Mouse (Mus musculus) neural tube, embryonic 14.5 days (tissue): ENCODE measurements around the gene Opa3. TPM values are rescaled to one million over a fixed set of nuclear protein-coding genes. Genes with fewer than 3 reads are reported as not detected.

Source experiments
- ATAC-seq: fragments of 200-750 bp; cut with Nextera tagmentation; 2 replicates; pipeline ENCODE4 v1.8.0; 2017; ENCODE audit warnings: low read depth, mild to moderate bottlenecking, moderate TSS enrichment, moderate library complexity
- H3K27ac ChIP-seq: fragments of 300-500 bp; sonication (generic); 2 replicates; pipeline ENCODE4 v1.5.1; 2014; ENCODE audit warnings: low read depth, mild to moderate bottlenecking, control low read depth, low read length, moderate library complexity, mixed read lengths
- H3K27me3 ChIP-seq: fragments of 300-500 bp; sonication (generic); 2 replicates; pipeline ENCODE4 v1.6.1; 2014; ENCODE audit warnings: low read length; ENCODE audit not compliant: control insufficient read depth, insufficient read depth
- H3K36me3 ChIP-seq: fragments of 300-500 bp; sonication (generic); 2 replicates; pipeline ENCODE4 v1.6.1; 2014; ENCODE audit warnings: low read length, mixed read lengths; ENCODE audit not compliant: control insufficient read depth, insufficient read depth
- H3K4me1 ChIP-seq: fragments of 300-500 bp; sonication (generic); 2 replicates; pipeline ENCODE4 v1.6.1; 2014; ENCODE audit warnings: low read length; ENCODE audit not compliant: control insufficient read depth, insufficient read depth
- H3K4me2 ChIP-seq: fragments of 300-500 bp; sonication (generic); 2 replicates; pipeline ENCODE4 v1.6.1; 2014; ENCODE audit warnings: mild to moderate bottlenecking, low read depth, low read length, control low read depth
- H3K4me3 ChIP-seq: fragments of 300-500 bp; sonication (generic); 2 replicates; pipeline ENCODE4 v1.5.1; 2014; ENCODE audit warnings: low read depth, low read length, control low read depth, mixed read lengths
- H3K9ac ChIP-seq: fragments of 300-500 bp; sonication (generic); replicated peaks from 2 replicates; pipeline ENCODE4 v1.6.1; 2014; ENCODE audit warnings: low read depth, mild to moderate bottlenecking, control low read depth, low read length, mixed read lengths
- H3K9me3 ChIP-seq: fragments of 300-500 bp; sonication (generic); 2 replicates; pipeline ENCODE4 v1.6.1; 2016; ENCODE audit warnings: low read length; ENCODE audit not compliant: control insufficient read depth
- WGBS: fragments of 180-500 bp; shearing (Covaris S2); extraction: QIAGEN DNeasy Blood & Tissue Kit; methylation state at CpG from one replicate; pipeline ENCODE4 v1.1.7; 2014; 5-methylcytosine and 5-hydroxymethylcytosine counted together
- polyA plus RNA-seq: library from polyadenylated mRNA; unstranded; fragments of >200 nt; fragmentation: Nextera tagmentation; extraction: Ambion mirVana; gene quantifications from 2 replicates; pipeline ENCODE4 v1.2.1, GENCODE M21; 2014

Opa3 gene
- polyA plus RNA-seq, 1 experiment from 2014 or later, result 37.6 TPM

DNA sequence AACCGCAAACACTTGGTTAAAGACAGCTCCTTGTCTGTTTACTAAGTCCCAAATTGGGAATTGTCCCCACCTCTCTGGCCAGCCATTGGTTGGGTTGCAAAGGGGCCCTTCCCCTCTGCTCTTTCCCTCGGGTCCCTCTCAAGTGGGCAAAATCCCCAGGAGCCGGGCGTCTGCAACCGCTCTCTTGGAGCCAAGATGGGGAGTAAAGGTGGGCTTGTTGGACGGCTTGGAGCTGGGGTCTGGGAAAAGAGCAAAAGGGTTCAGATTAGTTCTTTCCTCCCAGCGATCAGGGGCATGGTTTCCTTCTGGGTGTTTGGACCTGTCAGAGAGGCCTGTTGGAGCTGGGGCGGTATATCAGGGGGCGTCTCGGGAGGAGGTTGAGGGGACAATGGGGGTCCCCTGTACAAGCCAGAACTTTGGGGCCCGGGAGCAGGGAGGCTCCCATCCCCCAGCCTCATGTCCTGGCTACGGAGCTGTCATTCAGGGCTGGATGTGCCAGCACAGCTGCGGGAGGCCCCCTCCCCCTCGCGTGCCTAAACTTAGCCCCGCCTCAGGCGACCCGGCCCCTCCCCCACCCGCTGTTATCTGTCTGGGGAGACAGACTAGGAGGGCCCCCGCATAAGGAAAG lies 62.9 kb downstream of the Opa3 start:
- no peak overlapping the region for H3K9ac ChIP-seq
- H3K36me3 ChIP-seq, result peaks cover 26% of the 10 kb centered on the region; the same call in 1 of the 2 replicates
- no peak overlapping the region for H3K27ac ChIP-seq
- under 1% methylated on average over 20 of the region's 20 CpGs for WGBS
- peak overlapping the region; percentile 15; the same call in 1 of the 2 replicates for H3K4me3 ChIP-seq
- H3K4me1 ChIP-seq, result peaks cover 6% of the 10 kb centered on the region; the same call in 1 of the 2 replicates
- peak overlapping the region; percentile 27 for H3K4me2 ChIP-seq
- H3K27me3 ChIP-seq, result no peaks in the 10 kb centered on the region
- no peak for ATAC-seq
- no peaks in the 10 kb centered on the region for H3K9me3 ChIP-seq

DNA sequence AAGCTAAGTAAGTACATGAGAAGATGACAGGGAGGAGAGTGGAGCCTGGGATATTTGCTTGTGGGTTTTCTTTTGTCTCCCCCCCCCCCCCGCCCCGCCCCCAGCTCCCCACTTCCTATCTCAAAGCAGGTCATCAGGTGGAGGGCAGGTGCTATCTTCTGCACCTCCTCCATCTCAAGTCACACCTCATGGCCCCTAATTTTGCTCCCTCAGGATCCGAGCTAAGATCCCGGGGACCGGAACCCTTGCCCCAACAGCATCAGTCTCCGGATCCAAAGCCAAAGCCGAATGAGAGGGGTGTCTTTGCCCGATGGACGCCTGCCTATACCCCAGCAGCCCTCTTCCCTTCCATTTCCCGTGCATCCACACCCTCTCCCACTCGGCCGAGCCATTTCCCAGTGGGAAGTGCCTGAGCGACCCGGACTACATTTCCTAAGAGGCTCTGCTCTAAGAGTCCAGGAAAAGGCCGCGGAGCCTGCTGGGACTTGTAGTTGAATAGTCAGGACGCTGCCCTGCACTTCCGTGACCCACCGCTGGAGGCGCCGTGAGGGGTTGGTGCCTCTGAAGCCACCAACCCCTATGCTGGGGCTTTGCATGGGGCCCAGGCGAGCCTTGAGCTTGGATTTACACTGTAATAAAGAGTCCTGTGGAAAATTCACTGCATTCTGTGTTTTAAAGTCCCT lies 67.5 kb downstream of the Opa3 start:
- H3K4me1 ChIP-seq, result peaks cover 6% of the 10 kb centered on the region; the same call in 1 of the 2 replicates
- no peak overlapping the region for H3K4me3 ChIP-seq
- 0 out of 2 replicates have a peak, but pooled peaks cover 6% of the 10 kb centered on the region for H3K36me3 ChIP-seq
- H3K4me2 ChIP-seq, result peak overlapping the region; percentile 7; the same call in 1 of the 2 replicates
- ATAC-seq, result peak; percentile 65
- H3K27ac ChIP-seq, result no peak overlapping the region
- 18% methylated on average over 21 of the region's 22 CpGs for WGBS
- H3K27me3 ChIP-seq, result no peaks in the 10 kb centered on the region
- H3K9me3 ChIP-seq, result no peaks in the 10 kb centered on the region
- no peak overlapping the region for H3K9ac ChIP-seq

GRCm38 (mm10) chr7:19297034-19297433 lies 68.9 kb downstream of the Opa3 start:
- Histone ChIP-seq H3K4me2 (no peak overlapping the region), H3K36me3 (0 out of 2 replicates have a peak, but pooled peaks cover 6% of the 10 kb centered on the region), H3K9ac (no peak overlapping the region), H3K4me3 (no peak overlapping the region), H3K27ac (no peak overlapping the region), H3K4me1 (no peaks in the 10 kb centered on the region), H3K27me3 (no peaks in the 10 kb centered on the region), H3K9me3 (no peaks in the 10 kb centered on the region)
- WGBS, result 85% methylated on average over 6 of the region's 6 CpGs
- no peak for ATAC-seq

DNA sequence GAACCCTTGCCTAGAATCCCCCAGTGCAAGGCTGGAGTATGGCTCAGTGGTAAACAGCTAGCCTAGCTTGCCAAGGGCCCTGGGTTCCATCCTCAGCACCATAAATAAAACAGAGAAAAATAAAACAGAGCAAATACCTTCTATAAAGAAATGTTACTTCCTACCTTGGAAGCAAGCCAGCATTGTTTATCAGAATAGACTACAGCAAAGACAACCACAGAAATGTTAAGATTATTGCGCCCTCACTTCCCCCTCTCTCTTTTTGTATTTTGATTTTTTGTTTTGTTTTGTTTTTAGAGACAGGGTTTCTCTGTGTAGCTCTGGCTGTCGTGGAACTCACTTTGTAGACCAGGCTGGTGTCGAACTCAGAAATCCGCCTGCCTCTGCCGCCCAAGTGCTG lies 69.7 kb downstream of the Opa3 start:
- H3K36me3 ChIP-seq, result 0 out of 2 replicates have a peak, but pooled peaks cover 5% of the 10 kb centered on the region
- no peak overlapping the region for H3K4me3 ChIP-seq
- H3K4me2 ChIP-seq, result no peak overlapping the region
- H3K27ac ChIP-seq, result no peak overlapping the region
- 90% methylated on average over 5 of the region's 5 CpGs for WGBS
- no peak for ATAC-seq
- H3K9me3 ChIP-seq, result no peaks in the 10 kb centered on the region
- no peak overlapping the region for H3K9ac ChIP-seq
- H3K27me3 ChIP-seq, result peaks cover 3% of the 10 kb centered on the region; the same call in 1 of the 2 replicates
- H3K4me1 ChIP-seq, result no peaks in the 10 kb centered on the region

- H3K4me1 ChIP-seq, result 0 out of 2 replicates have a peak, but pooled peaks cover 3% of the 10 kb centered on the region
- ATAC-seq, result no peak
- H3K9me3 ChIP-seq, result no peaks in the 10 kb centered on the region
- no peaks in the 10 kb centered on the region for H3K36me3 ChIP-seq
- H3K27ac ChIP-seq, result no peak overlapping the region
- peaks cover 12% of the 10 kb centered on the region for H3K27me3 ChIP-seq
- H3K4me3 ChIP-seq, result no peak overlapping the region
- H3K4me2 ChIP-seq, result no peak overlapping the region
- 19% methylated on average over 3 of the region's 3 CpGs for WGBS
- H3K9ac ChIP-seq, result no peak overlapping the region
Measured at GRCm38 (mm10) chr7:19299194-19299593, 71.1 kb downstream of the Opa3 start.

DNA sequence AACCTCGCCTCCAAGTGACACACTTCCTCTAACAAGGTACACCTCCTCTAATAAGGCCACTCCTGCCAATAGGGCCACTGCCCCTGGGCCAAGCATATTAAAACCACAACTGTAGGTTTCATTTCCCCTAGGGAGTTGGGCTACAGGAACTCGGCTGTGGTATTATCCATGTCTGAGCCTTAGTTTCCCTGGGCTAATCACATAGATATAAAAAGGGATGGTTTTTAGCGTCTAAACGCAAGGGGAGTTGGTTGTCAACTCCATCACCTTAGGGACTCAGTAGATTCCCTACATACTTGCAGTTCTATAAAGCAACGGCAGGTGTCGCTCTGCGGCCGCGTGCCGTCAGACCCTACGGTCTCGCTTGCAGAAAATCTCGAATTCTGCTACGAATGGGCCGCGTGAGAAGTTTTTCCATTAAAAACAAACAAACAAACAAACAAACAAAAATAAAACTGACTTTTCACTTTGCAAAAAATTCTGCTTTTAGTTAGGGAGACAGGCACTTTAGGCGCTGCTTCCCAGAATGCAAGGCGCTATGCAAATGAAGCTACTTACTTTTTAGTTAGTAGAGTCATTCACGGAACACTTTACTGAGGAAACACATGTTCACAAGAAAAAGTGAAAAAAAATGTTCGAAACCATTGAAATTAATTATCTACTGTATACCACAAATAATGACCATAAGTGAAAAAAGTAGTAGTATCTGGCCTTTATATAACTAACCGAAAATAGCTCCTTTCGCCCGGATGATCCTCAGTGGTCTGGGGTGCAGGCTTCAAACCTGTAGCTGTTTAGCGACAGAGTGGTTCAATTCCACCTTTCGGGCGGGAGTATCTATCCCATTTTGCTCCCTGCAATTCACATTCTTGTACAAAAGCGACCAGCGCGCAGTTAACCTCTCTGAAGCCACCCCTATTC lies 72.6 kb downstream of the Opa3 start:
- Histone ChIP-seq H3K27me3 (peaks cover 22% of the 10 kb centered on the region), H3K4me1 (0 out of 2 replicates have a peak, but pooled peaks cover 6% of the 10 kb centered on the region), H3K4me2 (peak overlapping the region; percentile 50), H3K9ac (peak overlapping the region; percentile 29; the same call in 1 of the 2 replicates), H3K36me3 (no peaks in the 10 kb centered on the region), H3K27ac (no peak overlapping the region), H3K9me3 (no peaks in the 10 kb centered on the region), H3K4me3 (peak overlapping the region; percentile 37)
- under 1% methylated on average over 29 of the region's 29 CpGs for WGBS
- ATAC-seq, result peak; percentile 87

DNA sequence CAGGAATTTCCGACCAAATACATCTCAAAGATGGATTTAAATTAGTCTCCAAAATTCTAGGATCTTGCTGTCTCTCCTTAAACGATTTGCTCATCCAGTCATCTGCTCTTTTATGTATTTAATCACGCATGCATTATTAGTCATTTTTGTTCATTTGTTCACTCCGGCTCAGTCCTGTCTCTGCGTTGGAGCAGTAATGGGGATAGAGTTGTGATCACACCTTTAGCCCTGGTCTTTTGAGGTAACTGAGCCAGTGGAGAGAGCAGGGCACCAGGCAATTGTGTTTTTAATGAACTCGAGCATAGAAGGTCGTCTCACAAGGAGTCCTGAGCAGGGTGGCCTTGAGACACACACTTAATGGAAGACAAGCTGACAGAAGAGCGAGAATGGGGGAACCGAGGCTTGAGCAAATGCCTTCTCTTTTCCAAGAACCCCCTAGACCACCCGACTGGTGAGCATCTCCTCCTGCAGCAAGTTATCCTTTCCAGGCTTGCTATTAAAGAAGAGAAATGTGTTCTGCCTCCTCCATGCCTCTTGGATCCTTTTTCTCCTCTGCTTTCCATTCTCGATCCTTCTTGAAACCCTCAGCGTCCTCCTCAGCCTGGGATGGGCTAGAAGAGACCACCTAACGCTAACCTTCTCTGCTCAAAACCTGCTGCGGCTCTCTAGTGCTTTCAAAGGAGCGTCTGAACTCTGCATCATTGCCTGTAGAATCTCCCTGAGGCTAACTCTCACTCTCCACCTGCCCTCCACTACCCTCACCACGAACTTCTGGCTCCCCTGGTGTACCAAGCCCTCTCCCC lies 73.5 kb downstream of the Opa3 start:
- no peaks in the 10 kb centered on the region for H3K36me3 ChIP-seq
- H3K27me3 ChIP-seq, result peaks cover 31% of the 10 kb centered on the region
- peak overlapping the region; percentile 17; the same call in 1 of the 2 replicates for H3K9ac ChIP-seq
- H3K4me2 ChIP-seq, result peak overlapping the region; percentile 50
- 12% methylated on average over 16 of the region's 16 CpGs for WGBS
- H3K4me3 ChIP-seq, result peak overlapping the region; percentile 37
- H3K9me3 ChIP-seq, result no peaks in the 10 kb centered on the region
- 0 out of 2 replicates have a peak, but pooled peaks cover 6% of the 10 kb centered on the region for H3K4me1 ChIP-seq
- ATAC-seq, result no peak
- H3K27ac ChIP-seq, result no peak overlapping the region
